Mouse (Mus musculus) erythroblast, embryonic 14.5 days (primary cell): ENCODE results near the gene Arpc1a. TPM values are rescaled to one million over a fixed set of nuclear protein-coding genes. Genes with fewer than 3 reads are reported as not detected.
"Not testable (repeated sequence)": the region's sequence is repeated elsewhere in the genome, so short reads cannot be mapped to it uniquely, and the experiment has no call there.

ENCODE experiments used
- H3K27me3 ChIP-seq: 2 replicates; pipeline ENCODE4 v1.6.1; 2012; ENCODE audit warnings: inconsistent platforms; ENCODE audit not compliant: control insufficient read depth
- H3K36me3 ChIP-seq: 2 replicates; pipeline ENCODE4 v1.6.1; 2012; ENCODE audit warnings: mild to moderate bottlenecking, inconsistent platforms; ENCODE audit not compliant: control insufficient read depth
- H3K4me1 ChIP-seq: 2 replicates; pipeline ENCODE4 v1.6.1; 2012; ENCODE audit warnings: inconsistent platforms; ENCODE audit not compliant: control insufficient read depth
- H3K4me3 ChIP-seq: replicated peaks from 2 replicates; pipeline ENCODE3; 2012; ENCODE audit warnings: moderate library complexity, mild to moderate bottlenecking, inconsistent platforms
- H3K9me3 ChIP-seq: 2 replicates; pipeline ENCODE4 v1.6.1; 2012; ENCODE audit warnings: low read length, inconsistent platforms, mixed read lengths; ENCODE audit not compliant: control insufficient read depth
- GATA1 ChIP-seq: IDR thresholded peaks from 2 replicates; pipeline ENCODE4 v1.6.1; 2012; ENCODE audit warnings: low read length, inconsistent platforms, mixed read lengths
- TAL1 ChIP-seq: IDR thresholded peaks from 3 replicates; pipeline ENCODE4 v1.6.1; 2012; ENCODE audit warnings: low read length, inconsistent platforms, mixed read lengths
- polyA plus RNA-seq: library from polyadenylated mRNA; stranded (reverse); fragments of >175 nt; gene quantifications from 2 replicates; pipeline ENCODE4 v1.2.3, GENCODE M21; 2012

Arpc1a gene
- polyA plus RNA-seq = 2.7 and 3.0 TPM in 2 replicates

DNA sequence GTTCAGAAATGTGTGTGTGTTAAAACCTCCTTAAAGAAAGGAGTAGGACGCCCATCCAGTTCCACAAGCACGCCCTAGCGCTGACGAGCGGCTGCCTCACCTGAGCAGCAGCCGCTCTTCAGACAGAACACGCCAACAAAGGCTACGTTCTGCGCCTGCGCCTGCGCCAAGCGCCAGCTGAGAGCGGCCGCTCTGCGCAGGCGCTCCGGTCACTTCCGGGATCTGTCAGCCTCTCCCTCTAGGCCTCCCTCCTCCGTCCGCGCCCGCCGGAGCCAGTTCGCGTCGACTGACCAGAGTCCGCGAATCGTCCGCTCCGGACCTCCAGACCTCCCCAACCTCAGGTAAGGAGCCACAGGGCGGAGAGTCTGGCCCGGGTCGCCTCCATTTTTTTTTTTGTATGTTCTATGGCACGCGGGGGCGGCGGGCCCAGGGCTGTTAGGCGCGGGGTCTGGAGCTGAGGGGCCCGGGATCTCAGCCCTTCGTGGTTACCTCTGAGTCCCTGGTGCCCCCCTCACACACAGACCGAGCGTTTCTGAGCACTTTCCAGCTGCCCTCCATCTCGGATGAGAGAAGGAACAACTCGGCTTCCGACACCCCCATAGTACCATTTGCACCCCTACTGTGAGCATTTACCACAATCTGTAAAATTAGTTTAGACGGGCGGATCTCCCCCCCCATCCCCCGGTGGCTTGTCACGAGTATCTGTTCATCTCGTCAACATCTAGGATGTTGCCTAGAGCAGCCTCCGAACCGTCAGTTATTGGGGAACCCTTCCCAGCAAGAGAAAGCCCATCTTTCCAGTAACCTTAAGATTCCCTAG lies at the start of gene Arpc1a, which contains the start of gene Kpna7:
TSS of gene Arpc1a (plus strand) at position 199 of the 820 bp plus-strand sequence.
TSS of gene Kpna7 (minus strand) at position 399 of the 820 bp plus-strand sequence.
- Histone ChIP-seq H3K4me1 (peaks cover 23% of the 10 kb centered on the region), H3K4me3 (peak within 1 kb of the TSS; percentile 94), H3K36me3 (peaks cover 16% of the 10 kb centered on the region), H3K9me3 (no peaks in the 10 kb centered on the region), H3K27me3 (no peaks in the 10 kb centered on the region)
- TF ChIP-seq GATA1 = no peak
- TF ChIP-seq TAL1 = no peak

DNA sequence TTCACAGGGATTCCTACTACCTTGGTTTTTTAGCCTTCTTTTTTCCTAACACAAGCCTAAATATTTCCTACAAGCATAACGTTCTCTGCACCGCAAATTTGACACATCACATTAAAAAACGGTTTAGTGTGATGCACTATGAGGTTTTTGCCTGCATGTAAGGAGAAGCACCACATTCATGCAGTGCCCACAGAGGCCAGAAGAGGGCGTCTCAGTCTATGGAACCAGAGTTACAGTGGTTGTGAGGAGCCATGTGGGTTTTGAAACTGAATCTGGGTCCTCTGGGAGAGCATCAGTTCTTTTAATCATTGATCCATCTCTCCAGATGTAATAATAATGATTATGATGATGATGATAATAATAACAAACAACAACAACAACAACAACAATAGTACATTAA lies 42.0 kb upstream of the Arpc1a start:
- Histone ChIP-seq H3K4me3 (no peak overlapping the region), H3K9me3 (no peaks in the 10 kb centered on the region), H3K36me3 (no peaks in the 10 kb centered on the region), H3K27me3 (no peaks in the 10 kb centered on the region), H3K4me1 (no peaks in the 10 kb centered on the region; the same call in 1 of the 2 replicates)
- TF ChIP-seq TAL1 (no peak), GATA1 (no peak)

DNA sequence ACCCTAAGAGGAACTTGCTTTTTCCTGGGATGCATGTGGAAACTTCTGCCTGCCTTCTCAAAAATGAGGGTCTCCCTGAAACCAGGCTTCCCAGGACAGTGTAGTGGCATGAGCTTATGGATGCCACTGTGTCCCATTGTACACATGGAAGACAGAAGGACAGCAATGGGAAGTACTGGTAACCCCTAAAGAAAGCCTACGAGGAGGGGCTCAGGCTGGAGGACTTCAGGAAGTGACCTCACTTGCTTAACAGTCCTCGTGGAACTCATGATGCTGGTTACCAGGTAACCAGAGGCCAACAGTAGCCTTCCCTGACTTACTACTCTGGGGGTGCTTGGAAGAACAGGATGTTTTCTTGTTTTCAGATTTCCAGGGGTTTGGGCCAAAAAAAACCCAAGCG lies 40.9 kb upstream of the Arpc1a start, which contains the start of gene 1700018F24Rik:
TSS of gene 1700018F24Rik (plus strand) at position 301 of the 400 bp plus-strand sequence.
- not testable (repeated sequence) for H3K4me1 ChIP-seq, H3K27me3 ChIP-seq, H3K4me3 ChIP-seq, H3K36me3 ChIP-seq, H3K9me3 ChIP-seq

- not testable (repeated sequence) for H3K4me3 ChIP-seq
These were observed 29.4 kb upstream of the Arpc1a start for GRCm38 (mm10) chr5:145054187-145054586.

DNA sequence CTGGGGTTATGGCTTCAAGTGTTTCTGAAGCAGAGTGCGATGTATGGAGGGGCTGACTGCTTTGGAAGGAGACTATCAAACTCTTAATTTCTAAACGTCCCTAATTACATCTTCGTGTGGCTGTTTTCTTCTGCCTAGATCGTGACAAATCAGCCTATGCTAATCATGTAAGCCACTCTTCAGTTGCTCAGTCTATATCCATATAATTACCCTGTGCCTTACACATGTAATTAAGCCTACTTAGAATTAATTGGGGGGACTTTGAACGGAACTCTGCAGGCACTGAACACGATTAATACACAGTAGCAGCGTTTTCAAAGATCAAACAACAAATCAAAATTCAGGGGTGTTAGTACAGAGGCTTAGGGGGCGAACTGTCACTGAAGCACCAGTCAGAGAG lies 25.7 kb upstream of the Arpc1a start:
- TF ChIP-seq TAL1 (no peak), GATA1 (no peak)
- Histone ChIP-seq H3K36me3 (no peaks in the 10 kb centered on the region), H3K9me3 (no peaks in the 10 kb centered on the region), H3K4me1 (peaks cover 5% of the 10 kb centered on the region), H3K4me3 (no peak overlapping the region), H3K27me3 (no peaks in the 10 kb centered on the region)

More at GRCm38 (mm10) chr5:145054187-145054586, 29.4 kb upstream of the Arpc1a start:
- H3K27me3 ChIP-seq, H3K9me3 ChIP-seq, H3K36me3 ChIP-seq, H3K4me1 ChIP-seq: not testable (repeated sequence)

DNA sequence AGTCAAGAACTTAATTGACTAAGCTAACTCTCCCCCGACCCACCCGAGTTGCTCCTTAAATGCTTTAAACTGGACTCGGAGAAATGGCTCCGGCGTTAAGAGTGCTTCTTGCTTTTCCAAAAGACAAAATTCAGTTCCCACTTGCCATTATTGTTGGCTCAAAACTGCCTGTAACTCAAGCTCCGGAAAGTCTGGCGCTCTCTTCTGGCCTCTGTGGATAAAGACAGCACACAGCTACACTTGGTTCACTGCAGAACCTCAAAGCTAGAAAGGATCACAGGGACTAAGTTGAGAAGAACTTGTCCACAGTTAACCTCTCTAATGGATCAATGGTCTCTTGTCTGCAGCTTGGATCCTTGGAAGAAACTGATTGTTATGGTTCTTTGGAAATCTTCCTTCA lies 24.9 kb upstream of the Arpc1a start:
- no peaks in the 10 kb centered on the region for H3K27me3 ChIP-seq
- TF ChIP-seq TAL1 (no peak), GATA1 (no peak)
- H3K4me3 ChIP-seq = no peak overlapping the region
- H3K36me3 ChIP-seq = no peaks in the 10 kb centered on the region
- no peaks in the 10 kb centered on the region for H3K9me3 ChIP-seq
- peaks cover 5% of the 10 kb centered on the region for H3K4me1 ChIP-seq

DNA sequence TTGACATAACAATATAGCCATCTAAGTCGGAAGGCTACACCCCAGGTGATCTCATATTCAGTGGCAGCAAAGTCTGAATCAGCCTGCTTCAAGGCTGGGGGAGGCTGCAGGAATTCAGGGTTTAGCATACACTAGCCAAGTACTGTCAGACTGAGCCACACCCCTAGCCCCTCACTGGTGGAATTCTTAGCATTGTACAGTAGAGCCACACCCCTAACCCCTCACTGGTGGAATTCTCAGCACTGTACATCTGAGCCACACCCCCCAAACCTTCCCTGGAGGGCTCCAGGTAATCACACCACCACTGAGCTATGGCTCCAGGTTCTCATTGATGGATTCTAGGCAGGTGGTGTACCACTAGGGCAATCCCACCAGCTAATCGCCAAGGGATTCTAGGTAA lies 24.1 kb upstream of the Arpc1a start:
- Histone ChIP-seq H3K9me3 (no peaks in the 10 kb centered on the region), H3K4me3 (no peak overlapping the region), H3K4me1 (no peaks in the 10 kb centered on the region; the same call in 1 of the 2 replicates), H3K27me3 (no peaks in the 10 kb centered on the region), H3K36me3 (no peaks in the 10 kb centered on the region)
- TF ChIP-seq GATA1 (no peak), TAL1 (no peak)

DNA sequence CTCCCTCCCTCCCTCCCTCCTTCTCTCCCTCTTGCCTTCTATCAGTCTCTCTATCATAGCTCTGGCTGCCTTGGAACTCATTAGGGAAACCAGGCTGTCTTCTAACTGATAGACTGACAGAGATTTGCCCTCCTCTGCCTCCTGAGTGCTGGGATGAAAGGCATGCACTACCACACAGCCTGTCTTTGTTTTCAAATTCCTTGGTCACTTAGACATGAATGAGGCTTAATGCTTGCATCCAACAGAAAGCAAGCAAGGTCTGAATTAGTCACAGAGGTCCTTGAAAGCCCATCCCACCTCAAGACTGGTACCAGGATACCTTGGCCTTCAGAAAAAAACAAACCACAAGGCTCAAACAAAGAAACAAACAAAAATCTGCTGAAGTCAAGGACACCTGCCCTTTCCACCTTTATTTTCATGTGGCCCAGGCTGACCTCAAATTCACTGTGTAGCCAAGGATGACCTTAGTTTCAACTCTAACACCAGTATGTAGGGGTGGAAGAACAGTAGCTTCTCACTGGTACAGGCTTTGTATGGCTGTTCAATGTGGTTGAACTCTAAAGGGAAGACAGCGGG lies 18.8 kb upstream of the Arpc1a start:
- TF ChIP-seq TAL1 (no peak), GATA1 (no peak)
- no peaks in the 10 kb centered on the region for H3K36me3 ChIP-seq
- no peaks in the 10 kb centered on the region for H3K9me3 ChIP-seq
- H3K27me3 ChIP-seq = no peaks in the 10 kb centered on the region
- no peak overlapping the region for H3K4me3 ChIP-seq
- no peaks in the 10 kb centered on the region for H3K4me1 ChIP-seq

GRCm38 (mm10) chr5:145068863-145069262 lies 14.8 kb upstream of the Arpc1a start:
- no peaks in the 10 kb centered on the region for H3K36me3 ChIP-seq
- H3K9me3 ChIP-seq = no peaks in the 10 kb centered on the region
- H3K4me3 ChIP-seq = no peak overlapping the region
- no peaks in the 10 kb centered on the region for H3K27me3 ChIP-seq
- H3K4me1 ChIP-seq = no peaks in the 10 kb centered on the region
- TF ChIP-seq GATA1 = no peak
- no peak for TF ChIP-seq TAL1
